Mouse (Mus musculus) regulatory T cell (primary cell): ENCODE measurements around the gene Med12l.

Source experiments
- in situ Hi-C: fragments of 300-600 bp; cut with MboI, MseI; formaldehyde crosslinking; loops from one replicate; pipeline ENCODE4 v1.15.1; 2025; ENCODE audit warnings: high pct_unique_total_duplicates

The Med12l gene

DNA sequence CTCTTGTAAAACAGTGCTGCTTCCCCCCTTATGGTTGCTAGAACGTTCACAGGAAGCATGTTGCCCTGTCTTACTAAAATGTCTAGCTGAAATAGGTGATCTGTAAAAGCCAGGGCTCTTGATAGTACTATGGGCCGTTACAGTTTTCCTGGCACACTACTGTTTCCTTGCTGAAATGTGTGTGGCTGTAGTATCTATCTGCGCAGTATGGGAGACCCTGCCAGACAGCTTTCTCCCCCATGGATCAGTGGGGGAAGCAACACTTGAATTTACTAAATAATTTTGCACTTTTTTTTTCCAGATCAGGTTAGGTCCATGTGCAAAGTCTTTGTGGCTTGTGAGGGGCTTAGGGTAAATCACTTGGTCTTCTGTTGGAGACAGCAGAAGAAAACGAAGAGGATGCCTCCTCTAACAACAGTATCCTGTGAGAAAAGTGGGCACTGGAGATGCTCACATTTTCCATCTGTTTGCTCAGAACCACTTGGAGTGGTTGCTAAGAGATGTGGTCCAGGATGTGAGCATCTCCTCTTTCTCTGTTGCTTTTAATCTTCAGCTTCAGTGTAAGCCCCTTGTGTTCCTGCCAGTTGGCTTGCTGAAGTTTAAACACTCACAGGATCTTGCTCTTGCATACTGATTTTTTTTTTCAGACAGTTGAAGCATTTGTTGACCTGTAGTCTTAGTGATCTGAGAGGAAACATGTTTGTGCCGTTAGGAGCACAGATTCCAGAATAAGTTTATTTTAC is 130.5 kb downstream of the Med12l start:
- in situ Hi-C loops = loop anchor here (25.0 kb wide), 1 partner anchor 1501 kb away; no protein-coding TSS in a partner anchor

DNA sequence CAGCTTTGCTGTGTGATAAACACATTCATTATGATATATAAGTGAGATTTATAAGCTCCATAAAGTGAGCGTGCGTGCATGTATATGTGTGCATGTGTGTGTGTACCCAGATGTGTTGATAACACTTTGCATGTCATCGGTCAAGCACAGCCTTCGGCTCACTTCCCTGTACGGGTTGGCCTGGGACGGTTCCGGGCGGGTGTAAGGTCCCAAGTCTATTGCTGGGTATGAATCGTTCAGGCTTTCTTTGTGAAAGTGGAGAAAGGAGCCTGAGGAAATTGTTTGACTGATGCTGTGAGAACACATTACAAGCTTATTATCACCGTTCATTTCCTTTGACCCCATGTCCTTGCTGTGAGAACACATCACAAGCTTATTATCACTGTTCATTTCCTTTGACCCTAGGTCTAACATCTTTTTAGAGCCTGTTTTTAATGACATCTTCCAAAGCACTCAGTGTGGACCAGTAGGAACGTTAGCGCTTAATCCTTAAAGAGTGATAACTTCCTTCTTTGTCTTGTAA is 133.4 kb downstream of the Med12l start:
- in situ Hi-C loops = loop anchor here (25.0 kb wide), 1 partner anchor 1498 kb away; no protein-coding TSS in a partner anchor

DNA sequence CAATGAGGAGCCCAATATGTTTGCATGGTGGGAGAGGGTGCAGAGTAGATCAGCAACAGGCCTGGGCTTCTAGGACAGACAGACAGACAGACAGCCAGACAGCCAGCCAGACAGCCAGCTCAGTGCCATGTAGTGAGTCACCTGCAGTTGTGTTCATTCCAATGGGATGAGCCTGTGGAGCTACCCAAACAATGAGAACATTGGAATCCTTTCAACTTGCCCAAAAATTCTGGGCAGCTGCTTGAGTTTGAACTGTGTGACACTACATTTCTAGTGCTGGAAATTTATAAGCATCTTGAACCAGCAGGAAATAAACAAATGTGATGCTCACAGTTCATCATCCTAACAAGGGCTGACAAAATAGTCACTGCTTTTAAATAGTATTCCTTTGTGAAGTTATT is 134.0 kb downstream of the Med12l start:
- in situ Hi-C loops = loop anchor here (25.0 kb wide), 1 partner anchor 1498 kb away; no protein-coding TSS in a partner anchor

DNA sequence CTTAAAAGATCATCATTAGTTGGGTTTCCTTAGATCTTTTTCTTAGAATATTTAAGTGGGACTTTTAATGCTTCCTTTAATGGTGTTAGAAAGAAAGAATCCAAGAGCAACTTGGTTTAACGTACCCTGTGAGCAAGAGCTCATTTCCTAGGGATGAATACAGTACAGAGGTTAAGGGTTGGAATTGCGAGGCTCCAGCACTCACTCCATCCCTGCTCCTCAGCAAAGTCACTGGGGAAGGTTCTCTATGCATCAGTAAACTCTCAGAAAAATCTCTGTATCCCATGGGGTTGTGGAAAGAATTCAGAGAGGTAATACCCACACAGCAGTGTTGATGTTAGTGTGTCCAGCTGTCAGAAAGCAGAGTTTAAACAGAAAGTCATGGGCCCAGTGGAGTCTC is 134.5 kb downstream of the Med12l start:
- in situ Hi-C loops = loop anchor here (25.0 kb wide), 1 partner anchor 1497 kb away; no protein-coding TSS in a partner anchor

DNA sequence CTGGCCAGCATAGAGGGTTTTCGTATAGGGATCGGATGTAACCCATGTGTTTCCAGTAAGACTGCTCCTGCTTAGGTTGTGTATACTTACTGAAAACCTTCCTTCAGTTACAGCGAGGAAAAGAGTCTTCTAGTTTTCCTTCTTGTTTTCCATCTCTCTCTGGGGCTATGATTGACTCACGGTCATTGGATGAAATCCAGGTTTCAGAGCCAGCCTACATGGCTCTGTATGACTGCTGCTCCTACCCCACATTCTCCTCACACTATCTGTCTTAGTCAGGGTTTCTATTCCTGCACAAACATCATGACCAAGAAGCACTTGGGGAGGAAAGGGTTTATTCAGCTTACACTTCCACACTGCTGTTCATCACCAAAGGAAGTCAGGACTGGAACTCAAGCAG is 135.3 kb downstream of the Med12l start:
- in situ Hi-C loops = loop anchor here (25.0 kb wide), 1 partner anchor 1496 kb away; no protein-coding TSS in a partner anchor

DNA sequence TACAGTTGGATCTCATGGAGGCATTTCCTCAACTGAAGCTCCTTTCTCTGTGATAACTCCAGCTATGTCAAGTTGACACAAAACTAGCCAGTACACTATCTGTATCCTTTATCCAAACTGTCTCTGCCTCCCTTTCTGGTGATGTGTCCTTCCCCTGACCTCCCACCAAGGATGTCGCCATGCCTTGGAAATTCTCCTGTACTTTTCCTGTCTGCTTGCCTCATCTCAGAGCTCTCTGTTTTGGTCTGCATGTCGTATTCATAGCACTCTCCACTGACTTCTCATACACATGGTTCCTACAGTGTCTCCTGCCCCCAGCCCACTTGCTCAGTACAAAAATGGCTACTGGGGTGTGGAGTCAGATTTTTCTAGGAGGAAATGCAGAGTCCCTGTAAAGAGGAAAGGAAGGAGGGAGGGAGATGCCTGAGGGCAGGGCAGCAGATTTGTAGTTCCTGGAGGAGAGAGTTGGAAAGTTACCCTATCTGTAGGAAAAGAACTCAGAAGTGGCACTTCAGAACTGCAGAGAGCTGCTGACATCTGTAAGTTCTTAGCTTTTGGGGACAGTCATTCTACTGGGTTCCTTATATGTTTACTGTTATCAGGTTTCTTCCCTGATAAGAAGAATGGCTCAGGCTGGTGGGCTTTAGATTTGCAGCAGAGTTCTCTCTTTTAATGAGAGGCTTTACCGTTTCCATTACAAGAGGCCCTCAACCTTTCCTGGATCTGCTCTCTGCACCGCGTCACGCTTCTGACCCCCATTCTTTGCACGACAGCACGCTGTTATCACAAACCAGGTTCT is 136.1 kb downstream of the Med12l start:
- in situ Hi-C loops = loop anchor here (25.0 kb wide), 1 partner anchor 1496 kb away; no protein-coding TSS in a partner anchor

DNA sequence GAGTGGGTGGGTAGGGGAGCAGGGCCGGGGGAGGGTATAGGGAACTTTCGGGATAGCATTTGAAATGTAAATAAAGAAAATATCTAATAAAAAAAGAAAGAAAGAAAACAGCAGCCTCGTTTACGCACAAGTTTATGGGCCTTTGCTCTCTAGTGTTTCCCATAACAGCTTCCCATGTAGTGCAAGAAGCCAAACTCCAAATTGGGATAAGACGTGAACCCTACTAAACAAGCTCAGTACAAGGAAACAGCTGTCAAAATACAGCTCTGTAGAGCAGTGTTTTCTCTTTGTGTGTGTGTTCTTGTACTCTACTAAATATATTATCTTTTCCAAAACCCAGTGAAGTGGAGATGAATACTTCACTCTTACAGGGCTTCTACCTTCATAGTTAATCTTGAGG is 139.6 kb downstream of the Med12l start:
- in situ Hi-C loops = loop anchor here (25.0 kb wide), 1 partner anchor 1492 kb away; no protein-coding TSS in a partner anchor

DNA sequence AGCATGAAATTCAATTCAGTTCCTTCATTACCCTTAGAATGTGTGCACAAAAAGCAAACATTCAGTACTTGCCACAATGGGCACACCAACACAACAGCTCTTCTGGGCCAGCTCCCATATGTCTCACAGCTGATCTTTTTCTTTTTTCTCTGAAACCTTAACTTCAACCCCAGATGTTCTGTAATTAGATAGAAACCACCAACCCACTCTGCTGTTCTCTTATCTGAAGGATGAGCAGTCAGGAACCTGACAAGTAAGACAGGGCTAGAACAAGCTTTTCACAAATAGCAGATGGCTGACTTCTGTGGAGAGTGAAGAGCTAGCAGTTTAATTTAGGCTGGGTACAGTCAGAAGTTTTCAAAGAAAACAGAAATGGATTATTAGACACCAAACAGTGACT is 144.0 kb downstream of the Med12l start:
- in situ Hi-C loops = loop anchor here (25.0 kb wide), 1 partner anchor 1488 kb away; no protein-coding TSS in a partner anchor

DNA sequence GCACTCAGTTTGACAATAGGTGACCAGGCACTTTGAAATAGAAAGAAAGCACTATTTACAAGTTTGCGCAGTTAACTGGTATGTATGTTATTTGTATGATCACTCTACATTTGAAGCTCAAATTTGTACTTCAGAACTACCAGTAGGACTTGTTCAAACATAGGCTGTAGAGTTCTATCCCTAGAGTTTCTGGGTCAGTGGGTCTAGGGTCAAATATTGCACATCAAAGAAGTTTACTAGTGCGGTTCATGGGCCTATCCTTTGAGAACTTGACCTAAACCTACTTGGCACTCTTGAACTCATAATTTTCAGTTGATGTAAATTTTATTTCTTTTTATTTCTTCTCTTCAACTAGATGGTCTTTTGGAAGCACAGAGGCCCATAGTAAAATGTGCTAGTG is 145.0 kb downstream of the Med12l start:
- in situ Hi-C loops = no loop called here

DNA sequence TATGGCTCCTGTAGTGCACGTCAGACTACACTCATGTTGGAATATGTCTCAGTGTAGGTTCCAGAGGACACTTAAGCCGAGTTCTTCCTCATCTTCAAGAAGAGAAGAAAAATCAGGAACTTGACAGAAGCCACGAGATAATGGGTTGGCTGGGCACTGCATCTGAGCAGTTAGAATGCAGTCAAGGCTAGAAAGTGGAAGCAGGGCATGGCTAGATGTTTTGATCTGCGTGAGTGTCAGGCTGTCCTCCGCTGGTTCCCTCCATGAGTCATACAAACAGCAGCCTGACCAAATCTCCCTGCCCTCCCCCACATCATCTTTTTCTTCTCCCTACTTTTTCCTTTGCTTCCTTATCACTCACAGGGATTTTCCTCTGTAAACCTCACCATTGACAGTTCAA is 147.8 kb downstream of the Med12l start, which contains the start of gene P2ry14:
Gene P2ry14, minus strand, starts transcription at position 195 of the 400 bp plus-strand sequence.
- in situ Hi-C loops = no loop called here

DNA sequence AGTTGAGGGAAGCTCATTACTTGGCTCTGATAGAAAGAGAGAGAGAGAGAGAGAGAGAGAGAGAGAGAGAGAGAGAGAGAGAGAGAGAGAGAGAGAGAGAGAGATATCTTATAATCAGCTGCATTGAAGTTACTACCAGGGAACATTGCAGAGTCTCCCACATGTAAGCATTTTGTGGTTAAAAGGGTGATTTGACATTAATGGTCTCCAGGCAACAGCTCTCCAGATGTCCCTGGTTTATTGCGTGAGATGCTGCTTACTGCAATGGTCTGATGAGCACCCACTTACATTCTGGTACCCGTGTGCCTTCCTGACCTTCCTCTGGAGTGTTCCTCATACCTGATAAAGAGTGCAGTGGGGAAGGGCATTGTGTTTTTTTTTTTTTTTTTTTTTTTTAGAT is 149.3 kb downstream of the Med12l start:
- in situ Hi-C loops = no loop called here

DNA sequence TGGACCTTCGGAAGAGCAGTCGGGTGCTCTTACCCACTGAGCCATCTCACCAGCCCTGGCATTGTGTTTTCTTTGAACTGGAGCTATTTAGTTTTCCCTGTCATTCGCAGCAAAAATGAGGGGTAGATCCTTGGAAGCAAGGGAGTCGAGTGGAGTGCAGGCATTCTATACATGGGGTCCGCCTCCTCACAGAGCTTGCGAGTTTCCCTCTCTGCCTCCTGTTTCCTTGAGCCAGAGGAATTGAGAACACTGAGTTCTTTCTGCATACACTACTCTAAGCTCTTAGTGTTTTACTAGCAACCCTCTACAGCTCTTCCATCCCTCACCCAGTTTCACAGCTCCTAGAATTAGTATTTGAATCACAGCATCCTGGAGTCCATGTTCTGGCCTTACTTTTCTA is 149.8 kb downstream of the Med12l start:
- in situ Hi-C loops = no loop called here

DNA sequence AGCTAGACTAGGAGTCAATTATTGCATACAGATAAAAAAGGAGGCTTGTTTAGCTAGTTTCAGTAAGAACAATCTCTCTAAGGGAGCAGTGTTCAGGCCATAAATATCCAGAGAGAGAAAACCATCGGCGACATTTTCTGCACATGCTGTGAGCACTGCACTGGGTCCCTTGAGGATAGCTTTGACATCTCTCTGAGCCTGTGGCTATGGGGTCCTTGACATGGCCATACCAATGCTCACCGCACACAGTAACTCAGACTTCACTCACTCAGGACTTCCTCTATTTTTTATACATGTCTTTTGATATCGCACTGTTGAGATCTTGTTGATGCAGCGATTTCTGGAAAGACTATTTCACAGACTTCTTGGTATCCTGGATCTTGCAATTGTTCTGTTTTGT is 151.4 kb downstream of the Med12l start:
- in situ Hi-C loops = no loop called here

DNA sequence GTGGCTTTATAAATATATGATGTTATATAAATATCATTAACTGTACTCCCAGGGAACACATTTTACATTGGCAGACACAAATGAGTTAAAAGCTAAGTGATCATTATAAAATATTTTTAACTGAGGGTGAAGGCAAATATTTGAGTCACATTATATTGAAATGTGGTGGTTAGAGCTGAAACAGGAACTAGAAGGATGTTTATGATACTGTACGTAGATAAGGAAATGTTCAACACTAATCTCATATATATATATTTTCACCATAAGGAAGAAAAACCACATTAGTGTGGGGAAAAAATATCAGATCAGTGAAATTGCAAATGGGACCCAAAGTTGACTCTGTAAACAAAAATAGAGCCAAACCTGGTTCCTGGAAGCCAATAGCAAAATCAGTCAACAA is 154.8 kb downstream of the Med12l start:
- in situ Hi-C loops = loop anchor here (5.0 kb wide), 1 partner anchor 83 kb away; no protein-coding TSS in a partner anchor

DNA sequence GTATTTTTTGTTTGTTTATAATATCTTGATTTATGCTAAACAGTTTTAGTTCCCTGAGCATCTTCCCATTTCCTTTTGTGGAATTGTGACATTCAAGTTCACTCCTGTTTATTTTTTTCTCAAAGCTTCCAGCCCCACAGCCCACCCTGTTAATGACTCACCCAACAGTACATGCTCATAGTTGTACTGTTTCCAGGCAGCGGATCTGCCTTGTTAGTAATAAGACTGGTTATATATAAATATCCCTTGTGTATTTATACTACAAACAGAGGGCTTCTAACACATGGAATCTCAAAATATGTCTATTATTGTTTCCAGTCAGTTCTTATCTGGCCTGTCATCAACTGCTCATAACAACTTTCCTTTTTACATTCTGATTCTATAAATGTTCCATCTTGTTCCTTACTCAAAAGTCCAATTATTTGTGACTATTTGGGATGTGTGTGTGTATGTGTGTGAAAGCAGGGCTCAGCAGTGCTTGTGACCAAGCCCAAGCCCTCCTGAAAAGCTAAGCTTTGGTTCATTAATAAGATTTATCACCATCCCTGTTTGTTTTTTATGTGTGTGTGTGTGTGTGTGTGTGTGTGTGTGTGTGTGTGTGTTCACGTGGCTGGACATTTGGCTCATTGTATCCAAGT is 161.9 kb downstream of the Med12l start:
- in situ Hi-C loops = no loop called here

DNA sequence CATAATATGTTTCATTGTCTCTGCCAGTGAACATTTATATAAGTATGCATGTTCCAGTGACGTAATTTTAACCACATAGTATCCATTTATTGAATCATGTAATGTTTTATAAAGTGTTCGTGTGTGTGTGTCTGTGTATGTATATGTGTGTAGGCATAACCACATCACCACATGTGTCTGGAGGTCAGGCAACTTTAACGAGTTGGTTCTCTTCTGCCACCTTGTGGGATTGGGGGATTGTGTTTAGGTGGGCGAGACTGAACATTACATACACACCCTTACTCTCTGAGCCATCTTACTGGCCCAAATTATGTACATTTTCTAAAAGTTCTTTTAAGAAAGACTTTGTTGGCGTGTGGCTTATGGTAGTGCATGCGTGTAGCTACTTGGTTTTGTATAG is 162.9 kb downstream of the Med12l start:
- in situ Hi-C loops = no loop called here

DNA sequence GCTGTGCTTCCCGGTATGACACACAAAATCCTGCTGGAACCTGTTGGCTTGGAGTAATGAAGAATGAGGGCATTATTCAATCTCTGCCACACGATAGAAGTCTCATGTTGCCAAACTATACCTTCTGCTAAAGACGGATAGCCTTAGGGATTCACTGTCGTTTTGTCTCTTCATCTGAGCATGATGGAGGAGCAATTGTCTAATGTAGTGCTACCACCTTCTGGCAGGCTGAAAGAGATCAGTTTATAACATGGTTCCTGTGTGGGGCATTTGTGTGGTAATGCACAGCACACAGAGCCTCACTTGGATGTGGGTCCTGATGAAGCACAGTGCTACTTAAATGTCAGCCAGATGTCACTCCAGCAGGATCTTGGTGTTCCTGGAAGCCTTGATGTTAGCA is 163.6 kb downstream of the Med12l start:
- in situ Hi-C loops = no loop called here

DNA sequence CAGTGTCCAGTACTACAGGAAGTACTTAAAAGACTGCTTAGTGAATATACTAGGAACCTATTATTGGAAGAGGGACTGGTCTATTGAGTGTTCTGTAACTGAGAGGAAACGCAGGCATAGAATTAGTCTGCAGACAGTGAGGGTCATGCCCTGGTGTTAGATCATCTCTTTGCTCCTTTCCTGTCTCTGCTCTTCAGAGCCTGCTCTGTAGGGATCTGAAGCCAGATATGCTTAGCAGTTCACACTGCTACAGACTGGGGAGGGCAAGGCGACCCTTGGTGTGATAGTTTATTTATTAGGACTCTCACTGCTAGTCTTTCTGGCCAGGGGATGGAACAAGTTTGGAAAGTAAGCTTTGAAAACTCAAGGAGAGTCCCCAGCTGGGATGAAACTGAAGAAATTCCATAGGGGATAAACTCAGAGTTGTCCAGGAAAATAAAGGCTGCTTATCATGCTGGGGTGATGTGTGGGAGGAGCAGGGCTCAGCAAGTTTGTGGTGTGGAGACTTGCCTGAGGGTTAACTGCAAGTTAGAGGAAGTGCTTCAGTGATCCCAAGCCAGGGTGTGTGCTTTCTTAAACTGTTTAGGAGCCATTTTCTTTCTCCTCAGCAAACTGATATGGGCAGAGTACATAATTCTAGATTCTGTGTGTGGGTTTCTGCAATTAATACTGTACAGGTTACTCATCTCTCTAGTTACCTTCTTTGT is 164.4 kb downstream of the Med12l start:
- in situ Hi-C loops = no loop called here

DNA sequence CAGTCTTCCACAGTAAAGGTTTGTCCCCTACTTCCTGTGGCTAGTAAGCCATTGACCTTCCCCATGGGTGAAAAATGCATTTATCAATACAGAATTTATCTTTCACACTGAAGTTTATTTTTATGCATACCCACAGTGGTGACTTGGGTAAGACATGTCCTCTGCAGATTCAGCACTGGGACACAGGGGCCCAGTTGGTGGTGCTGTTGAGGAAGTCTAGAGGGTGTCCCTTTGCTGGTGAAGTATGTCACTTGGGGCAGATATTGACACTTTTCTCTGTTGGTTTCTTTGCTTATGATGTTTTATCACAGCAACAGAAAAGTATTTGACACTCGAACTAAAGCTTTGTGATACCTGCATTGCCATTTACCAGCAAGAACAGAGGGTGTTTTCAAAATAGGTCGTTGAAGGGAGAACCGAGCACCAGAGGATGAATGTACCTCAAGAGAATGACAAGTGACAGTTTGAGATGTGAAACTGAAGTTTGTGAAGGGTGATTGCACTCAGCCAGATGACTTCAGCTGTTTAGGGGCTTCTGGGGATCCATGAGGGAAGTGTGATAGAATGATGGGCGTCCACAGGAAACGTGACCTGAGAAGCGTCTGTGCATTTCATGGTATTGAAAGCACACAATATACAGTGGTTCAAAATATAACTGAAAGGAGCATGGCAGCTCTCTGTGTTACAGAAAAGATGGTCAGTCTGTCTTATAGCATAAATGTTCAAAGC is 169.0 kb downstream of the Med12l start:
- in situ Hi-C loops = no loop called here

DNA sequence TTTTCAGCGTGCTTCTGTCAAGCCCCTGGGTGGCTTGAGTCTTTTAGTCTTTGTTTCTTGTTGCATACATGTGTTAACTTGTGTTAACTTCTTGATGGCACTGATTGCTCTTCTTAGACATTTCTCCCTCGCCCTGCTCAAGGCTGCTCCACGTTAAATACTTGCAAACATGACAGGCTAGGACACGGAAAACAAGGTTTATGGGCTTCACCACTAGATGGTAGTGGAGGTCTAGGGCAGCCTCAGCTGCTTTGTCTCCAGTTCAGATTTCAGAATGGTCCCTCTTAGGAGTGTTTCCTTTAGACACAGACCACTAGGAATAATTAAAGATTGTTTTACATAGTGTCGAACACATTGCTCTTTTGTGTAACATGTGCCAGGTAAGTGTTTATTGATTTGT is 169.6 kb downstream of the Med12l start:
- in situ Hi-C loops = no loop called here
